Mouse (Mus musculus) brown adipose tissue, adult 24 weeks (tissue): ENCODE data around the gene Lage3. TPM values are rescaled to one million over a fixed set of nuclear protein-coding genes. Genes with fewer than 3 reads are reported as not detected.
"Not testable (repeated sequence)": the region's sequence is repeated elsewhere in the genome, so short reads cannot be mapped to it uniquely, and the experiment has no call there.

ENCODE experiments used
- H3K27ac ChIP-seq: fragments of 200-500 bp; replicated peaks from 2 replicates; pipeline ENCODE4 v1.5.1; 2012; ENCODE audit warnings: low read depth, mild to moderate bottlenecking, low read length
- H3K4me1 ChIP-seq: fragments of 200-500 bp; 2 replicates; pipeline ENCODE4 v1.6.1; 2012; ENCODE audit warnings: low read length, mixed read lengths; ENCODE audit not compliant: control insufficient read depth, insufficient read depth, insufficient read length
- H3K4me3 ChIP-seq: fragments of 200-500 bp; 2 replicates; pipeline ENCODE4 v1.5.1; 2012; ENCODE audit warnings: low read depth, mild to moderate bottlenecking, low read length, moderate library complexity; ENCODE audit not compliant: insufficient read depth
- polyA plus RNA-seq: library from polyadenylated mRNA; stranded (reverse); fragments of >200 nt; gene quantifications from 2 replicates; pipeline ENCODE4 v1.2.4, GENCODE M21; 2012; ENCODE audit not compliant: missing spikeins, insufficient read depth, insufficient read length

The Lage3 gene
- 85.5 and 92.6 TPM in 2 replicates for polyA plus RNA-seq

DNA sequence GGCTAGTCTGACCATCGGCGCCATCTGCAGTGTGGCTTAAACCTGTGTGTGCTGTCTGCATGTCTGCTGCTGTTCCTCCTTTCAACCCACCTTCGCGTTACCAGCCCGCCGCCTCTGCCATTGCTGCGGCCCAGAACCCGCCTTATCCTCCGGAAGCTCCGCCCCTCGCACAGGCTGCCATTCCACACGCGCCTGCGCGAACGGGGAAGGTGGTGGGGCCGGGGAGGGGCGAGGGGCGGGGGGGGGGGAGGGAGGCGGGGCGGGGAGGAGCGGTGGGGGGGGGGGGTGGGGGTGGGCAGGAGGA is at the start of gene Lage3:
Lage3 (minus strand) TSS at position 152 of the 304 bp plus-strand sequence.
- H3K27ac ChIP-seq = peak within 1 kb of the TSS; percentile 37; the same call in 1 of the 2 replicates
- no peaks in the 10 kb centered on the region for H3K4me1 ChIP-seq
- peak within 1 kb of the TSS; percentile 72 for H3K4me3 ChIP-seq

DNA sequence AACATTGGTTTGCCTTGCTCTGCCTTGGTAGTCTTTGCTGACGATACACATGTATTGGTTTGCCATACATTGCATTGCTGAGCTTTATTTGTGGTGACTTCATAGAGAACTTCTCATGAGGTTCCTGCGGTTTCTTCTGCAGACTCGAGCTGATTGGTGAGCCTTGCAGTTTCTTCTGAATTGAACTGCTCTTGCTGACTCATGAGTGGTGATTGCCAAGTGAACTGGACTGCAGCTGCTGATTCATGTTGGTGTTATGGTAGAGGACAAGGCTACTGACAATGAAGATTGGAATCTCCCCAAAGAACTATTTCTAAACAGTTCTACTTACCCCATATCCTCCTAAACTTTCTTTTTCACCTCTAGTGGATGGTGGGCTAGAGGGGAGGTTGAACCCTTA is 46.7 kb upstream of the Lage3 start:
- H3K4me3 ChIP-seq = no peak overlapping the region
- H3K4me1 ChIP-seq = no peaks in the 10 kb centered on the region
- no peak overlapping the region for H3K27ac ChIP-seq

DNA sequence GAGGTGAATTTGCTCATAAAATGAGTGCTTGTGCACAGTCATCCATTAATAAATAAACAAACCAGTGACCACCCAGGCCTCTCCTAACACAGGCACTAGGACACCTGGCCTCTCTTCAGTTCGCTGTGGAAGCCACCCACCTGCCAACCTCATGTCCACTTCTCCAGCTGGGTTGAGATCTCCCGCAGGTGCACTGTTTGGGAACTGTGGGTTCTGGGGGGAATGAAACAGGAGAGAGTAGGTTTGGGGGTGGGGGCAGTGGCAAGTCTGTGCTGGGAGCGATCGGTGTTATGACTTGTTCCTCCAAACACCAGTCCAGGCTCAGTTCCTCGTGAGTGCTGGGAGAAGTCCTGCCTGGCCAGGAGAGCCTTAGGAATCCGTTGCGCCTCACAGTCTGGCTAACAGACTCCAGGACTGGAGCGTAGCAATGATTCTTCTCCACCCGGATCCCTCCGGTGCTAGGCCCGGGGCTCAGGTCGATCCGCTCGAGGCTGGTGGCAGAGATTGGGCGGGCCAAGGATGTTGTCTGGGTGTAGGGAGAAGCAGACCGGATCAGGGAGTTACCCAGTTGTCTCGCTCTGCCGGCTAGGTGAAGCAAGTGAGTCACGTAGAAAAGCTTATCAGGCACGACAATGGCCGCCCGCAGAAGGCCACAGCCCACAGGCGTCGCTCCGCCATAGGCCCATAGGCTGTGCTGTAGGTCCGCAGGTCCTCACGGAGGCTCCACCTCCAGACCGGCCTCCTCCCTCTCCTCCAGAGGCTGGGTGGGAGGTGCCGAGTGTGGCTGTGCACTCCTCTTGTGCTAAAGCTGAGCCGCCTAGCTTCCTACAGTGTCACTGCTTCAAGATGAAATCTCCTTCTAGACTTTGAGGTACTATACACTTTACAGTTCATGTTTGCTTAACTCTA is 39.4 kb upstream of the Lage3 start, which contains the start of the genes Fam3a and Ikbkg:
Fam3a (minus strand) TSS at position 738 of the 909 bp plus-strand sequence.
Ikbkg (plus strand) TSS at position 756 of the 909 bp plus-strand sequence.
- peaks cover 3% of the 10 kb centered on the region; the same call in 1 of the 2 replicates for H3K4me1 ChIP-seq
- H3K4me3 ChIP-seq = peak within 1 kb of the TSS; percentile 71
- peak within 1 kb of the TSS; percentile 90 for H3K27ac ChIP-seq

DNA sequence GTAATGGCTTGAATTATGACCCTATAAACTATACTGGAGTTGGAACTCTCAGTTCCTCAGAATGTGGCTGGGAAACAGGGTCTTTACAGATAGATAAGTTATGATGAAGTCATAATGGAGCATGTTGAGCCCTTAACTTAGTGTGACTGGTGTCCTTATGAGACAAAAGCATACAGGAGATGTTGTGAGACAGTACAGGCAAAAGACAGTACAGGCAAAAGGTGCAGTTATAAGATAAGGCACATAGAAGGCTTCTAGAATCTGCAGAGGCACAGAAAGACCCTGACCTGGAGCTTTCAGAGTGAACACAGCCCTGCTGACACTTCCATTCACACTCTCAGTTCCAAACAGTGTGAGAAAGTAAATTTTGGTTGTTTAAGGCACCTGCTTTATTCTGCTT is 34.7 kb upstream of the Lage3 start:
- Histone ChIP-seq H3K27ac (no peak overlapping the region), H3K4me1 (peaks cover 3% of the 10 kb centered on the region; the same call in 1 of the 2 replicates), H3K4me3 (no peak overlapping the region)

DNA sequence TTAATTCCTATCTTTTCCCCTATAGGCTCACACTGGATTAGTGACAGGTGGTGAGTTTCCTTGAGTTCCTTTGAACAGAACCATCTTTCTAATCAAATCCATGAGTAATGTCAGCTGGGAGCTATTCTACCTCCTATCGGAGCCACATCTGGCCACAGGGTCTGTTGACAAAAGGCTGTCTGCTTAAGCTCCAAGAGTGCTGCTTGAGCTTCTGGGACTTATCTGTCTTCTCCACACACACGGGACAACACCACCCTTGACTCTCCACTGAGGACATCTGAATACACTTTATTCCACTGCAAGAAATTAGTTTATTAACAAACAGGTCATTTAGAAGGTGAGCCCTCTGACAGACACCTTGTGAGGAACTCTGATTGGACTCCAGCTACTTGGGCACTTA is 31.0 kb upstream of the Lage3 start:
- Histone ChIP-seq H3K4me1 (no peaks in the 10 kb centered on the region), H3K27ac (no peak overlapping the region)

DNA sequence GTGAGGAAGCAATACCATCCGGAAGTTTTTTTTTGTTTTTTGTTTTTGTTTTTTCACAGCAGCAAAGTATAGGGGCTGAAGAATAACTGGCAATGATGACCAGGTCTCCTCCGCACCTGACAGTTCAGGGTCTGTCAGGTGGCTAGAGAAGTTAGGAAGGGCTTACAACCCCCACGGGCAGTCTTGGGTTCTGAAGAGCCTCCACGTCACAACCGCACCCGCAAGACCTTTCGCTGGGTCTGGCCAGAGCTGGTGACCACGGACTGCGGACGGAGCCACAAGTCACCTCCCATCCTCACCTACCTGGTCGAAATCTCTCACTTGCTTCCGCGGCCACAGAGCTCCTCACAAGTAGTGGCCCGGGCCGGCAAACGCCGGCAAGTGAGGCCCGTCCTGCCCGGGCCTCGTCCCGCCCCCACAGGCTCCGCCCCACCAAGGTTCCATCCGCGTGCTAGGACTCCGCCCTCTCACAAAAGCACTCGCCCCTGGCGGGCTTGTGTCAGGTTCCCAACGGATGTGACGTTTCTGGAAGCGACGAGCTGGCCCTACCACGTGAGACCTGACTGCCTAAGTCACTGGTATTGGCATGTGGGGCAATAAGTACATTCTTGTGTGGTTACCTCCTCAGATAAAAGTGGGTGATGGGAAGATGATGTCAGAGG is 19.6 kb upstream of the Lage3 start, which contains the start of the genes Ubl4a and Slc10a3:
Ubl4a (minus strand) TSS at position 331 of the 662 bp plus-strand sequence.
Slc10a3 (minus strand) TSS at position 462 of the 662 bp plus-strand sequence.
- Histone ChIP-seq H3K27ac (peak within 1 kb of the TSS; percentile 34; the same call in 1 of the 2 replicates), H3K4me1 (no peaks in the 10 kb centered on the region), H3K4me3 (peak within 1 kb of the TSS; percentile 92)

More for the DNA sequence above, 31.0 kb upstream of the Lage3 start:
- H3K4me3 ChIP-seq = no peak overlapping the region

DNA sequence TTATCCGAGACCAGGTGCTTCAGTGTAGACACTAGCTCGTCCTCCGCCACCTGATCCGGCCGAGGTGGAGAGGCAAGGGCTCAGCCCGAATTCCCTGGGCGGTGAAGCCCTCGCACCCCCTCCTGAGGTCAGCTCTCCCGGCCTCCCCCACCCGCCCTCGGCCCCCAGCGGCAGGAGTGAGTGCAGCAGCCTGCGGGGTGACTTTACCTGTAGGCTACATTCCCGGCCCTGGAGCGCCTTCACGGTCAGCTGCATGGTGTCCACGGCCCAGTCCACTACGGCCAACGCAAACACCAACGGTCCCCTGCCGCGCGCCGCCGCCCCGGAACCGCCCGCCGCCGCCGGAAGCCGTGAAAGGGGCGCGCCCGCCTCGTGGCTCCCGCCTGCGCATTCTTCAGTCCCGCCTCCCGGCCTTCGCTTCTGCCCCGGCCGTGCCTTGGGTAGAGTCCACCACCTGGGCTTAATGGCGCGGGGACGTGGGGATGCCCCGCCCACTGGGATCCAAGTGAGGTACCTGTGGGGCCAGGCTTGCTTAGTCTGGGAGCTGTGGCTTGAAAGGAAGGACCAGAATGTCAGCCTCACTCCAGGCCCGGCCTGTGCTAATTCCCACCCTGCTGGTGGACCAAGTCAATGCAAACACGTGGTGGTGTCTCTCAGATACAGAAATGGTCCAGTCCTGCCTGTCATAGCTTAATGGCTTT is 14.9 kb upstream of the Lage3 start:
- Histone ChIP-seq H3K4me3 (peak overlapping the region; percentile 79), H3K4me1 (no peaks in the 10 kb centered on the region; the same call in 1 of the 2 replicates), H3K27ac (peak overlapping the region; percentile 62)

DNA sequence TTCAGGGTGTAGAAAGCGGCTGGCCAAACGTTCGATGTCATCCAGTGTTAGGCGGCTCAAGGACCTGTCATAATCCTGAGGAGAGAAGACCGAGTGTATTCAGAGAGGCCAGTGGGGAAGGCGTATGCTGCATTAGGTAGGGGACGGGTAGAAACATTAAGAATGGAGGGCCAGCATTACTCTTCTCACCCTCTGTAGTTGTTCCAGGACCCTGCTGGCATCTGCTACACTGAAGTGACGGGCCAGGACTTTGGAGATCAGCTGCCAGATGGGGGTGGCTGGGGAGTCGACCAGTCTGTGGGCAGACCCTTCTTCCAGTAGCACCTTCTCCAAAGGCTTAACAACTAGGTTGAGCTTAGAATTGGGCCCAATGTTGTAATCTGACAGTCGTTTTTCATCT is 14.1 kb upstream of the Lage3 start:
- Histone ChIP-seq H3K4me1 (no peaks in the 10 kb centered on the region; the same call in 1 of the 2 replicates), H3K4me3 (peak overlapping the region; percentile 79), H3K27ac (0 out of 2 replicates have a peak overlapping the region, but pooled peaks have one; percentile 59)

DNA sequence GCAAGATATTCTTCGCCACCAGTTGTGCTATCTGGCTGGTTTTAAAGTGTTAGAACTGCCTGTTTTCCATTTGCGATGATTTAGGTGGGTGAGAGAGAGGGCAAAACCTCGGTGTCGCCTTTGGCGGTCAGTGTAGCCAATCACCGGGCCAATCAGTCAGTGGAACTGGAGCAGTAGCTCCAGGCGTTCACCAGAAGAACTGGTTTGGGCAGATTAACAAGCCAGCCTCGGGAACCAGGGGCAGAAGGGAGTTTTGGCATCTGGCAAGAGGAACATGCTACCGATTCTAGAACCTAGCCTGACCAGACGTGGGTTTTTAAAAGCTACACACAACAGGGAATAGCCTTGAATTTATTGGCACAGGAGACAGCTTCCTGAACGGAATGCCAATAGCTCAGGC is 5.8 kb upstream of the Lage3 start:
- no peak overlapping the region for H3K27ac ChIP-seq
- H3K4me3 ChIP-seq = no peak overlapping the region
- H3K4me1 ChIP-seq = no peaks in the 10 kb centered on the region

DNA sequence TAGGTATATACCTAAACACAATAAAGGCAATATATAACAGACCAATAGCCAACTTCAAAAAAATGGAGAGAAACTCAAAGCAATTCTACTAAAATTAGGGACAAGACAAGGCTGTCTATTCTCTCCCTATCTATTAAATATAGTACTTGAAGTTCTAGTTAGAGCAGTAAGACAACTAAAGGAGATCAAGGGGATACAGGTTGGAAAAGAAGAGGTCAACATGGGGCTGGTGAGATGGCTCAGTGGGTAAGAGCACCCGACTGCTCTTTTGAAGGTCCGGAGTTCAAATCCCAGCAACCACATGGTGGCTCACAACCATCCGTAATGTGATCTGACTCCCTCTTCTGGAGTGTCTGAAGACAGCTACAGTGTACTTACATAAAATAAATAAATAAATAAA is 3.7 kb upstream of the Lage3 start:
- not testable (repeated sequence) for H3K4me1 ChIP-seq, H3K4me3 ChIP-seq, H3K27ac ChIP-seq

DNA sequence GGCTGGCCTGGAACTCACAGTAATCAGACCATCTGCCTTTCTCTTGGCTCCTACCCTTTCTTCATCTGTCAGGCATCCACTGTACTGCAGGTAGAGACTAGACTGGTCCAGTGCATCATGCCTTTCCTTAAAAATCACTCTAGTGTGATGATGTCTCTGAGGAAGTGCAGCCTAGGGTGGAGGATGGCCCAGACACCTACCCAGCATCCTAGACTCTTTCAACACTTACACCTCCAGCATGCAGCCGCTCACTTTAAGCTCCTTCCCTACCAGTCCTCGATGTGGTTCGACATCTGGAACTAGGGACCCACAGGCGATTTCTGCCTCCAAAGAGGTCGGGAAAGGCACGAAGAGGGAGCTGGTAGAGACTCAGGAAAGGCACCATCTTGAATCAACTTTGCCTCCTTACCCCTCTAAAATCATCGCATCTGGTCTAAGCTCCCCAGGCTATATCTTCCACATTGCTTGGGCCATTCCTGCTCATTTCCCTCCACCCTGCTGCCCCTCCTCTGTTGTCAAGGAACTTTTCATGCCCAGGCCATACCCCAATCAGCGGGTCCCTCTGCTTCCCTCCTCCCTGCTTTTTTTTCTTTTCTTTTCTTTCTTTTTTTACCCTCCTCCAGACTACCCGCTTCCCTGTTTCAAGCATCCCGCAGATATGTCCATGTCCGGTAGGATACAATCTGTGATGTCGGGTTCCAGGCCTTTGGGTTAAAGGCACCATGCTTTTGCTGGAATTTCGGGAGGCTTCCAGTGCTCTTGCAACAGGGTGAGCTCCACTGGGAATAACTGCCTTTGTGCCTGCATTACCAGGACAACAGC is 562 bp downstream of the Lage3 start:
- Histone ChIP-seq H3K4me3 (peak overlapping the region; percentile 72), H3K27ac (peak overlapping the region; percentile 37; the same call in 1 of the 2 replicates), H3K4me1 (no peaks in the 10 kb centered on the region)

DNA sequence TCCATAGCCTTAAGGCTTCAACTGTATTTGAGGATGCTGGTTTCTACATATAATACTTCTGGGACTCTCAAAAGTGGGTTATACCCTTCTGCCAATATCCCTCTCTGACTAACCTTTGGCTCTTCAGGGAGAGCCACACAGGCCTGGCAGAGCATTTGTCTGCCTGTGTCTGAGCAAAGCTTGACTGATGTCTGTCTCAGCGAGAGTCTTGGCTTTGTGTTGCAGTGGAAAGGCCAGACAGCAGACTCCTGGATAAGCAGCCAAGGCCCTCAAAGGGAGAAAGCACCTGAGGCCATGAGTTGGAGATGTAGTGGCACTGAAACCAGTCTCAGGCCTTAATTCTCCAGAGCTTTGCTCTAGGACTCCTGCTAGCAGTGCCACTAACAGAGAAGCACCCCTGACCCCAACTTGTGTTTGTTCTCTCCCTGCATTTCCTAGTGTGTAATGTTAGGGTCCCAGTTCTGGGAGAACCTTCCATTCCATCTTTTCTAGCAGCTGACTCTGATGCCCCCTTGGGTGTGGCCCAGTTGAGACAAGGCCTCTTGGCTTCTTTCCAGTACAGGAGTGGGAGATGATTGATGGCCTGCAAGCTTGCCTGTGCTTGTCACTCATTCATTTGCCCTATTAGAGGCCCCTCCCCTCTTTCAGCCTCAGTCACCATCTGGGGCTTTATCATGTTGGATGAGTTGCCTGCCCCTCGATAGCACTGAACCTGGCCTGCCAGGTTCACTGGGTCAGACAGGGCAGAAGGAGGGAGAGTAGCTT is 23.1 kb downstream of the Lage3 start:
- H3K4me3 ChIP-seq = no peak overlapping the region
- no peaks in the 10 kb centered on the region for H3K4me1 ChIP-seq
- no peak overlapping the region for H3K27ac ChIP-seq

DNA sequence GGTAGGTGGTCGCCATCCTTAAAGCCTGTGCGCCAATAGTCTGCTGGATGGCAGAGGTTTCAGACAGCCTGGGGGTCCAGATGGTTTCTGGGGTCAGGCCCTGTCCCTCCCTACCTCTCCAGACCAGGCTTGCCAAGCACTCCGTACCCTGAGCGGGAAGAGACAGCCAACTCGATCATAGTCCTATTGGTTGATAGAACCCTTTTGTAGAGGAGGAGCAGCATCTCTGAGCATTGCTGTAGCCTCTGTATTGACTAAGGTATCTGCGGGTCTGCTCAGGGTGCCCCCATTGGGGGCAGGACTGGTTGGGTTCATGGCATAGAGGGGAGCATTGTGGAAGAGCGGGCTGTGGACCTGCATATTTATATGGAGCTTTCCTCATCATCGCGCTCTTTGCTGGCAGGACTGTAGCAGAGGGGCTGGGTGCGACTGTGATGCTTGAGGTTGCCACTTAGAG is 24.2 kb downstream of the Lage3 start:
- Histone ChIP-seq H3K4me1 (no peaks in the 10 kb centered on the region), H3K27ac (no peak overlapping the region), H3K4me3 (peak overlapping the region; percentile 73)
